Mouse (Mus musculus) left cerebral cortex, postnatal 10 days (tissue): ENCODE measurements around the gene Casz1. TPM values are rescaled to one million over a fixed set of nuclear protein-coding genes. Genes with fewer than 3 reads are reported as not detected.

Source experiments
- DNase-seq, 2 experiments: peaks; one replicate each; pipeline ENCODE4 v3.0.0; 2021 to 2022; ENCODE audit warnings: low spot score in 2 of 2, mixed read lengths in 1 of 2; ENCODE audit errors: extremely low spot score in 1 of 2
- intact Hi-C: fragments of 180-260 bp; cut with DNase I; formaldehyde crosslinking; loops from one replicate; pipeline ENCODE4 v1.15.1; 2025
- total RNA-seq, 2 experiments: library from RNA; stranded (reverse); gene quantifications; 2 replicates each; pipeline ENCODE4 v1.2.3; 2021

The Casz1 gene
- total RNA-seq, 2 experiments from 2014 or later = 1.1 to 1.6 TPM

DNA sequence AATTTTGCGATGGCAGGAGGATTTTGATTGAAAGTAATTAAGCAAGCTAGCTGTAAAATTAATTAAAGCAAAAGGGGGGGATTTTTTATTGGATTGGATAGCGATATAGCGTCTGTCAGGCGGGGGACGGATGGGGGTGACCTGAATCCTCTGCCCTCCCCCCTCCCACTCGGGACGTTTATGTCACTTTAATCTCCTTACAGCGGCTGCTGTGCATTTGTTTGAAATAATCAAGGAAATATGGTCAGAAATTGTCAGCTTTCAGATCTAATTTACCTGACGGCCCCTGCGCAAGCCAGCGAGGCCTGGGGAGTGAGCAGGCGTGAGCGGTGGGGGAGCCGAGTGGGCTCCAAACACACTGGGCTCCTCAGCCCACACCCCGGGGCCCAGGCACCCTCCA lies 111.6 kb downstream of the Casz1 start:
- intact Hi-C loops = no loop called here

GRCm38 (mm10) chr4:148918707-148919447 lies 114.6 kb downstream of the Casz1 start:
- no peak for DNase-seq
- intact Hi-C loops = no loop called here

More for the DNA sequence above, 111.6 kb downstream of the Casz1 start:
- no peak for DNase-seq

DNA sequence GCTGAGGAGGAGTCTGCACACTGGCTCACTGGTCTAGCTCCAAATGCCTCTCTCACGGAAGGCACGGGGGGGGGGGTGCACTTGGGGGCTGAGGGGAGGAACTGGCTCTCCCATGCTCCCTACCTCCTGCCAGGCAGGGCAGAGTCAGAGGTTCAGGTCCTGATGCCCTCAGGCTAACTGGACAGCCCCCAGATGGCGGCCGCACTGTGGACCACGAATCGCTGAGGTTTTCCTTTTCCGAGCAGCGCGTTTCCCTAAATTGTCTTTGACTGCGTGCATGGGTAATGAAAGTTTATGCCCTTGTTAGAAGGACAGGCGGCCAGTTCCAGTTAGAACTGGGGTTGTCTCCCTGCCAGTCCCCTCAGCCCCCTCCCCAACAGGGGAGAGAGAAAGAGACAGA lies 116.4 kb downstream of the Casz1 start:
- intact Hi-C loops = no loop called here
- no peak for DNase-seq

DNA sequence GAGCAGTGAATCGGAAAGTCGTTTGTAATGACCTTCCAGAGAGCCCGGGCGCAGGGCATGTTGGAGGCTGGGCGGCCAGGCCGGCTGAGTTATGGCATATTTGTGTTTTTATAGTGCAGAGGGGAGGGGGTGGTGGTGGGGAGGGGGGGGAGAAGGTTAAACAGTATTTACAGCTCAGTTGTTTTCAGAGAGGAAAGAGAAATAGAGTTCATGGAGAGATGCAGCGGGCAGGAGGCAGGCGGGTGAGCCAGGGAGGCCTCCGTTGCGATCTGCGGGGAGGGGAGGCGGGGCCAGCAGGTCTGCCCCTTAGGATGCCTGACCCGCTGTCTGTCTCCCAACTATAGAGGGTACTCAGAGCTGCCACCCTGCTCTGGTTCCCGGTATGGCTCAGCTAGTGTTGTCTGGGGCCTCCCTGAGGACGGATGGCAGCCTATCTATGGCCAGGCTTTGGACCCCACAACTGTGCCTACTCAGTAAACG lies 118.0 kb downstream of the Casz1 start:
- intact Hi-C loops = no loop called here
- no peak for DNase-seq

DNA sequence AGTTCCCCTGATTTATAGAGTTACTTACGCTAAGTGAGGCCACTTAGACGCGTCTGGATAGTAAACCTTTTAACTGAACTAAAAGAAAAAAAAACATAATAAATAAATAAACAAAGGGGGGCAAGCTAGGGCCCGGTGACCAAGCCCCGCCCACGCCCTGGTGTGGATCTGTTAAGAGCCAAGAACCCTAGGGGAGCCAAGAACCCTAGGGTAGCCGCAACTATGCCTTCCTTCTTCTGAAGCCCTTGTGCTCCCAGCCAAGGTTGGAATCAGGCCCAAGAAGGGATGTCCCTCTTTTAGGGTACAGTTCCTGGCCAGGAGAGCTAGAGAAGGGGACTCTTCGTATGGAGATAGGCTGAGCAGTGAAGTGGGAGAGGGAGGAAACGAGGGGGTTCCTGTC lies 119.2 kb downstream of the Casz1 start:
- intact Hi-C loops = no loop called here
- no peak for DNase-seq

- DNase-seq = no peak
- intact Hi-C loops = no loop called here
Measured at GRCm38 (mm10) chr4:148923976-148924375, 119.7 kb downstream of the Casz1 start.

GRCm38 (mm10) chr4:148925589-148926359 lies 121.5 kb downstream of the Casz1 start:
- intact Hi-C loops = no loop called here

GRCm38 (mm10) chr4:148926459-148926858 lies 122.2 kb downstream of the Casz1 start:
- no peak for DNase-seq
- intact Hi-C loops = no loop called here

More at GRCm38 (mm10) chr4:148925589-148926359, 121.5 kb downstream of the Casz1 start:
- no peak for DNase-seq

DNA sequence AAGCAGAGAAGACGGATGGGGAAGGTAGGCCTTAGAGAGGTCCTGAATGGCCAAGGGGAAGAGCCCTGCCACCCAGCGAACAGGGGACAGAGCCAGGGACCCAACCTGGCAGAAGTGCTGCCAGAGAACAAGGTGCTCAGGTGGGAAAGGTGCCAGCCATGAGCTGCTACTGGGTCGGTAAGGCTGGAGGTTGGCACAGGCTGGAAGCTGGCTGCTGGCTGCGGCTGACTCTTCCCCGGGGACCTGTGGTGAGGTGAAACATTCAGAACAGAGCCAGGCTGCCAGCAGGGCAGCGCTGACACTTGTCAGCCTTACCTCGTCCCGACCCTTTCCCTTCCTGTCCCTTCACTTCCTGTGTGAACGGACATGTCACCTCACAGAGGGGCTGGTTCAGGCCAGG lies 124.1 kb downstream of the Casz1 start:
- intact Hi-C loops = no loop called here
- DNase-seq = no peak

GRCm38 (mm10) chr4:148928876-148929275 lies 124.6 kb downstream of the Casz1 start:
- no peak for DNase-seq
- intact Hi-C loops = no loop called here

DNA sequence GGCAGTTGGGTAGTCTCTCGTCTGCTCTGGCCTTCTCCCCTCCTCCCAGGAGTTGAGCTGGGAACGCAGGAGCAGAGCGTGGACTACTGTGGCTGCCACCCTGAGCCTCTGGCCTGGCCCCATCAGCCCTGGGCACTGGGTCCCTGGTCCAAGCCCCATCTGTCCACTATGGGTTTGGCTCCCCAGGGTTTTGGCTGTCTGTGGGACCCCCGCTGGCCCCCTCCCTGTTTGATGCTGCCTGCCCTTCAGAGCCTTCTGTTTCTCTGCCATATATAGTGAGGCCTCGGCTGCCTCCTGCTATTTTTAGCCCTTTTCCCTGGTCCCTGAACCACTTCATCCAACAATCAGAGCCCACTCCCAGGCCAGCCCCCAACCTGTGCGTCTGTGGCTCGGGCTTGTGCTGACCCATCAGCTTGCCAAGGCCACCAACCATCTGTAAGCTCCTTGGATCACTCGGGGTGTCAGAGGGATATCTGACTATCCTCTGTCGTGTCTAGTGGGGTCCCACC lies 126.5 kb downstream of the Casz1 start:
- intact Hi-C loops = no loop called here
- DNase-seq = no peak

DNA sequence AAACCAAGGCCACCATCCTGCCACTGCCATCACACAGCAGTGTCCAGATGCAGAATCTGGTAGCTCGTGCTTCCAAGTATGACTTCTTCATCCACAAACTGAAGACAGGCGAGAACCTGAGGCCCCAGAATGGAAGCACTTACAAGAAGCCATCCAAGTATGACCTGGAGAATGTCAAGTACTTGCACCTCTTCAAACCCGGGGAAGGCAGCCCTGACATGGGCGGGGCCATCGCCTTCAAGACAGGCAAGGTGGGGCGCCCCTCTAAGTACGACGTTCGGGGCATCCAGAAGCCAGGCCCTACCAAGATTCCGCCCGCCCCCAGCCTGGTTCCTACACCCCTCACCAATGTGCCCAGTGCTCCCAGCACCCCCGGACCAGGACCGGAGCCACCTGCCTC lies 128.9 kb downstream of the Casz1 start:
- no peak for DNase-seq
- intact Hi-C loops = no loop called here

DNA sequence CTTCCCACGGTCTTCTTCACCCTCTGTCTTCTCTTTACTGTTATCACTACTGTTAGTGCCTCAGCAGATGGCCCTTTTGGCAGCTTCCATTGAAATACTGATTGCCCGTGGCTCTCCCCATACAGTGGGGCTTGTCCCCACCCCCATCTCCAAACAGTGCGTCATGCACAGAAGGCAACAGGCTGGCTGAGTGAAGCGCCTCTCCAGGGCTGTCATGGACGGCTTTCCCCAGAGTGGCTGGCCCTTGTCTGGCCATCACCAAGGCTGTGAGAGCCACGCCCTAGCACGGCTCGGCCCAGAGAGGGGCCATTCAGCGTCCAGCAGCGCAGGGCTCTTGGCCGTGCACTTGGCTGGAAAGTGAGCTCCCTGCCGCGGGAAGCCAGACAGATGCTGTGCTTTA lies 131.0 kb downstream of the Casz1 start:
- intact Hi-C loops = no loop called here

GRCm38 (mm10) chr4:148936111-148936510 lies 131.9 kb downstream of the Casz1 start:
- intact Hi-C loops = no loop called here
- no peak for DNase-seq

More for the DNA sequence above, 131.0 kb downstream of the Casz1 start:
- no peak for DNase-seq

DNA sequence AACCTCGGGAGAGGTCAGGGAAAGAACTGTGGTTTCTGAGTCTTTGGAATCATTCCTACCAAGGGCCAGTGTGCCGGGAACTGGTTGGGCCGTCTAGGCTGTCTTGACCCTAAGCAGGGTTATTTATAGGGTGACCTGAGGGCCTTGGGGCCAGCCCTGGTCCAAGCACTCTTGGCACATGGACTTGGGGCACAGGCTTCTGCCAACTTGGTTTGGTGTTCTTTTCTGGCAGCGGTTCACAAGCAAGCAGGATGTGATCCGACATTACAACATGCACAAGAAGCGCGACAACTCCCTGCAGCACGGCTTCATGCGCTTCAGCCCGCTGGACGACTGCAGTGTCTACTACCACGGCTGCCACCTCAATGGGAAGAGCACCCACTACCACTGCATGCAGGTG lies 132.5 kb downstream of the Casz1 start:
- DNase-seq = no peak
- intact Hi-C loops = no loop called here

DNA sequence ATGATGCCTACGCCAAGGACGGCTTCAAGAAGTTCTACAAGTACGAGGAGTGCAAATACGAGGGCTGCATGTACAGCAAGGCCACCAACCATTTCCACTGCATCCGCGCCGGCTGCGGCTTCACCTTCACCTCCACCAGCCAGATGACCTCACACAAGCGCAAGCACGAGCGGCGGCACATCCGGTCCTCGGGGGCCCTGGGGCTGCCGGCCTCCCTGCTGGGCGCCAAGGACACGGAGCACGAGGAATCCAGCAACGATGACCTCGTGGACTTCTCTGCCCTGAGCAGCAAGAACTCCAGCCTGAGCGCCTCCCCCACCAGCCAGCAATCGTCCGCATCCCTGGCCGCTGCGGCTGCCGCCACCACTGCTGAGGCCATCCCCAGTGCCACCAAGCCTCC lies 134.3 kb downstream of the Casz1 start:
- intact Hi-C loops = no loop called here
- no peak for DNase-seq

DNA sequence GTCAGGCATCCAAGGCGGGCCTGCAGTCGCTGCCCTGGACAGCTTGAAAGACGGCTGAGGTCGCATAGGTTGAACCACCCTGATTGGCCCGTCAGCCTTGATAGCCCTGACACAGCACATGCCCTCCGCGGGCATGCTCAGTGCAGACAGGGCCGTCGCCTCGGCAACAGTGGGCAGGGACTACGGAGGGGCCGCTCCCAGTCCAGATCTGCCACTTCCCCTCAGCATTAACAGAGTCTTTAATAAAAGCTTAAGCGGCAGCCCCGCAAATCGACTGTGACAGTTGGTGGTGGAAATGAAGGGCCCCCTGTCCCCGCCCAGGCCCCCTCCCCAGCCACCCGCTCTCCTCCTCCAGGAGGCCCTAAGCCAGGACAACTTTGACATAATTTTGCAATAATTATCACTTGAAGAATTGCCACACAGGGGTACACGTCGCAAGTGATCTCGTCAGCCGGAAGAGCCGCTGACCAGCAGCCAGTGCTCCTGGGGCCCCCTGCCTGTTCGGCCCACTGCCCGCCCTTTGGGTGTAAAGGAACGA lies 136.5 kb downstream of the Casz1 start:
- DNase-seq = peak; percentile 42 to 81
- intact Hi-C loops = no loop called here

DNA sequence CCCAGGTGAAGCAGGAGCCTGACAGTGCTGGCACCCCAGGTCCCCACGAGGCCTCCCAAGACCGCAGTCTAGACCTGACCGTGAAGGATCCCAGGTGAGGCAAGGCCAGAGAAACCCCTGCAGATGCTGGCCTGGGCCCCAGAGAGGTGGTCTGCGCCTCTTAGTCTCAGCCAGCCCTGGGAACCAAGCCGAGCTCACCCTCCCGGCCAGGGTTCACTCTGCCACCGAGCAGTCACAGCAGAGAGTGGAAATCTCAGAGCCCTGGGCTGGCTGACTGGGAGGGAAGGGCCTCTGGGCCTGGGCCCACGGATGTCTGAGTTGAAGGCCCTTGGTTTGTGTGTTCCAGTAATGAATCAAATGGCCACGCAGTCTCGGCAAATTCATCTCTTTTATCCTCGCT lies 137.1 kb downstream of the Casz1 start:
- DNase-seq = no peak
- intact Hi-C loops = no loop called here

GRCm38 (mm10) chr4:148943099-148943498 lies 138.9 kb downstream of the Casz1 start:
- intact Hi-C loops = no loop called here
- no peak for DNase-seq

GRCm38 (mm10) chr4:148945476-148945881 lies 141.2 kb downstream of the Casz1 start:
- intact Hi-C loops = no loop called here
- no peak for DNase-seq
